Mouse (Mus musculus) kidney, adult 9 months (tissue): ENCODE measurements at regions not wholly inside any gene's neighbourhood (a gene's known extent, or its start where the extent isn't known, plus 50 kb on each side); places are given as distances from the start of the nearest gene placed in this dataset.
A peak's percentile ranks its signal among the peaks of the same experiment; 100 is the strongest.

Source experiments
- DNase-seq: peaks from one replicate; pipeline ENCODE4 v3.0.0; 2022

GRCm38 (mm10) chr6:127351691-127352090 lies 94.9 kb upstream of the Parp11 start:
- DNase-seq = no peak

GRCm38 (mm10) chr6:127355112-127355511 lies 91.5 kb upstream of the Parp11 start:
- DNase-seq = no peak

- DNase-seq = no peak
Observed at GRCm38 (mm10) chr6:127356442-127356841, 90.2 kb upstream of the Parp11 start.

- no peak for DNase-seq
Observed at GRCm38 (mm10) chr6:127358805-127359204, 87.8 kb upstream of the Parp11 start.

- DNase-seq = peak; percentile 66
Observed at GRCm38 (mm10) chr6:127359391-127359874, 87.2 kb upstream of the Parp11 start.

GRCm38 (mm10) chr6:127362166-127362565 lies 84.5 kb upstream of the Parp11 start:
- DNase-seq = no peak

- DNase-seq = no peak
Observed at GRCm38 (mm10) chr6:127362966-127363752, 83.5 kb upstream of the Parp11 start.

GRCm38 (mm10) chr6:127363871-127364590 lies 82.6 kb upstream of the Parp11 start:
- no peak for DNase-seq

GRCm38 (mm10) chr6:127364591-127365187 lies 82.0 kb upstream of the Parp11 start:
- DNase-seq = no peak

- no peak for DNase-seq
Observed at GRCm38 (mm10) chr6:127365246-127365645, 81.4 kb upstream of the Parp11 start.

GRCm38 (mm10) chr6:127365651-127366050 lies 81.0 kb upstream of the Parp11 start:
- no peak for DNase-seq

GRCm38 (mm10) chr6:127373052-127373451 lies 73.6 kb upstream of the Parp11 start:
- DNase-seq = no peak

GRCm38 (mm10) chr6:127373797-127374463 lies 72.7 kb upstream of the Parp11 start:
- no peak for DNase-seq

- DNase-seq = no peak
Observed at GRCm38 (mm10) chr6:127374464-127375143, 72.0 kb upstream of the Parp11 start.

- DNase-seq = no peak
Observed at GRCm38 (mm10) chr6:127375144-127375529, 71.5 kb upstream of the Parp11 start.

- DNase-seq = no peak
Observed at GRCm38 (mm10) chr6:127375711-127376199, 70.9 kb upstream of the Parp11 start.

- DNase-seq = no peak
Observed at GRCm38 (mm10) chr6:127378701-127379100, 67.9 kb upstream of the Parp11 start.

- peak; percentile 20 for DNase-seq
Observed at GRCm38 (mm10) chr6:127379511-127379910, 67.1 kb upstream of the Parp11 start.

- DNase-seq = no peak
Observed at GRCm38 (mm10) chr6:127381148-127381888, 65.3 kb upstream of the Parp11 start.

- no peak for DNase-seq
Observed at GRCm38 (mm10) chr6:127391258-127392011, 55.2 kb upstream of the Parp11 start.
